Mouse (Mus musculus) naive thymus-derived CD4-positive, alpha-beta T cell, adult 2 months (primary cell): ENCODE measurements around the gene Galnt2.
A peak's percentile ranks its signal among the peaks of the same experiment; 100 is the strongest.

Experiments used
- DNase-seq: peaks from one replicate; pipeline ENCODE4 v3.0.0-alpha.2; 2011; ENCODE audit warnings: low read depth

The Galnt2 gene

DNA sequence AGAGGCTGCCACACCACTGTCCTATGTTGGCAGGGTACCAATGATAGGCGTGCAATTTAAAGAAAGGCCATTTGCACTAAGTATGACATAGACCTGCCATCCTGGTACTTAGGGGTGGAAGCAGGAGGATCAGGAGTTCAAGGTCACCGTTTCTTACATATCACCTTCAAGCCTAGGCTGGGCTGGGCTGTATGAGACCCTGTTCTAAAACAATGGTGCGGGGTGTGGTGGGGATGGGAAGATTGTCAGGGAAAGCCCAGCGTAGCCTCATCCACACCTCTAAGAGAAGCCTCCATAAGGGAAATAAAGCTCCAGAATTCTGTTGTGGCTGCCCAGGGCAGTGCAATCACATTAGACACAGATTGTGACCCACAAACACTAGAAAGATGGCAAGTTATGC, 4.3 kb downstream of the Galnt2 start:
- DNase-seq = no peak

DNA sequence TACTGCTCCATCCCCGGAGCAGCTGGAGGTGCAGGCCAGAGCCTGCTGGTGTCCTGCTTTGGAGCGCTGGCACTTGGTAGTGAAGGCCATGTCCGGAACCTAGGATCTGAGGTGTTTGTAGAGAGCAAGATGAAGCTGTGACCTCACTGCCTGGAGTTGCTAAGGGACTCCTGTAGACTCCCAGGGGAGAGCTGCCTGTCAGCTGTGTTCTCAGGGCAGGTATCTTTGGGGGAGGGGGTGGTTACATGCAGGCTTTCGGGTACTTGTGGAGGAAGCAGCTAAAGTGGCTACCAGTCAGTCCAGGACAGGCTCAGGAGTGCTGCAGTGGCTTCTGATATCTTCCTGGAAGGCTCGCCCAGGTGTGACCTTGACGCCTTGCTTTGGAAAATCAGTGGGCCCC, 8.2 kb downstream of the Galnt2 start:
- no peak for DNase-seq

DNA sequence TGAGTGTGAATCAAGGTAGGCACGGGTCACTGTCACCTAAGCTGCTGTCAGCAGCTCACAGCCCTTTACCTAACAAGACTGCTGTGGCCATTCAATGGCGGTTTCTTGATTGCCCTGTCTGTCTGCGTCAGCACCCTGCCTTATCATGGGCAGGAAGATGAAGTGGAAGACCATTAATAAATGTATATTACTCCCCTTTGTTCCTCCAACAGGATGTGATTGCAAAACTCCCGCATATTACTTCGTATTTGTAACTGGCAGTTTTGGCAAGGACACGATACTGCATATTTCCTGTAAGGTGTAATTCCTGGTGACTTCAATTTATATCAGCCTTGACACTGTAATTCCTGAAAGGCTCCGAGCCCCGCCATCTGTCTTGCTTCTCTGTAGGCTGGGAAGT, 9.7 kb downstream of the Galnt2 start:
- DNase-seq = no peak

DNA sequence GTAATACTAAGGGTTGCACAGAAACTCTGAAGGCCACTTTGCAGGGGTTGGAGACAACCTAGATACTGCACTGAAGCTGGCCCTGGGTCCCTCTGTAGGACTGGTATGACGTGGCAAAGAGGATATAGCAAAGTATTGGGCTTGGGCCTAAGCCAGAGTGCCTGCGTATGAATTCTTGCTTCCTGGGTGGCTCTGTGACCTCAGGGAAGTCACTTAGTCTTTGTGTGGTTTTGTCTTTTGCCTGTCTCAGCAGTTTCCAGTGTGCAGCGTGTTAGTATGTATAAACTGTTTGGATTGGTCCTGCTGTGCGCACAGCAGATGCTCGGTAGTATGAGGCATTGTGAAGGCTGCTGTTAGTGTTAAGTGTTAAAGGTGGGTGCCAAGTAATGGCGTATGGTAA, 11.0 kb downstream of the Galnt2 start:
- DNase-seq = peak; percentile 85

DNA sequence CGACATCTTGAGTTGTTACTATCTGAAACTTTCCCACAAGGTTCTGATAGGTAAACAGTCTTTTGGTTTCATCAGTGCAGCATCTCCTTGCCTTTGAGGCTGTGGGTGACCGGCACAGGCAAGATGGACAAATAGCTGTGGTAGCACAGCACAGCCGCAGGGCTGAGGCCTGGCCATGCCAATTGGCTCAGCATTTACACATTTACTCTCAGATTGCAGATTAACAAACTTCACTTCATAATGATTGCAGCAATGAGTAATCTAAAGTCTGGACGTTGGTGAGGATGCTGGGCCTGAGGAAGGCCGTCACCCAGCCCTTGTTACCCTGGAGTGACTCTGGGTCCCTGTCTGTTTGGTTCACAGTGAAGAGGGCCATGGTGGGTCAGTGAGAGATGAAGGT, 11.7 kb downstream of the Galnt2 start:
- no peak for DNase-seq

DNA sequence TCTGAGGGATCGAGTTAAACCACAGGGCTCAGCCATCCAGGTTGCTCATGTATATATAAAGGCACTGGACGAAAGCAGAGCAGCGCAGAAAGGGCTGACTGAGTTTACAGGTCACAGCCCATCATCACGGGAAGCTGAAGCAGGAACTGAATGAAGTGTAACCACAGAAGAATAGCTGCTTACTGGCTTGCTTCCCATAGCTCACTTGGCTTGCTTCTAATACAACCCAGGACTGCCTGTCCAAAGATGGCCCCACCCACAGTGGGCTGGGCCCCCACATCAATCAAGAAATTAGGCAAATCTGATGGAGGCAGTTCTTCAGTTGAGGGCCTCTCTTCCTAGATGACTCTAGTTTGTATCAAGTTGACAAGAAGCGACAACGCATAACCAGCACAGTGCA, 16.4 kb downstream of the Galnt2 start:
- DNase-seq = no peak

DNA sequence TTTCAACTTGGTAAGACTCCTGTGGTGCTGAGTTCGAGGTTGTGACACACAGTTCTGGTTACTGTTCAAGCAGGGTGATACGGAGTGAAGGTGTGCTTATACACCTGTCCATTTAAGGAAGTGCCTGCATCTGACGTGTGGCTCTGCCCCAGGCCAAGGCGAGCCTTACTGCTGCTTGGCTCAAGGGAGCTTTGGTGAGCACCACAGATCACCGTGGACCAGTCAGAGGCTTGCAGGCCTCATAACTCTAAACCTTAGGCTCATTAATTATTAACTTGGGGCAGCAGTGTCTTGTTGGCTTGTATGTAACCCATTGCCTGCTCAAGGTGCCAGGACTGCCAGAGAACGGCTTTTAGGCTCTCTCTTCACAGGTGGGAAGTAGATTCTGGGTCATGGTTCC, 17.5 kb downstream of the Galnt2 start:
- no peak for DNase-seq

DNA sequence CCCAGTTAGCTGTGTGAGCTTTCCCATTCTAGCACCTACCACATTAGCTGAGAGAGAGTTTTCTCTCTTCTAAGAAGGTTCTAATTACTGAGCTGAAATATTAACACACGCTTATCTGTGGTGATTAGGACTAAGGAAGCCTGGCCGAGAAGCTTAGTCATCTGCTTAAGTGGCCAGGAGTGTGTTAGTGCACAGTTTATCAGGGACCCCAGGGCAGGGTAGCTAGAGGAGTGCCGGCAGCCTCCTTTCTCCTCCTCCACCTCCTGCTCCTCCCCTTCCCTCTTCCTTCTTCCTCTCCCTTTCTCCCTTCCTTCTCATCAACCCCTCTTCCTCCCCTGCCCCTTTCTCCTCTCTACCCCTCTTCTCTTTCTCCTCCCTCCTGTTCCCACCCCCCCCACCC, 19.1 kb downstream of the Galnt2 start:
- DNase-seq = no peak

DNA sequence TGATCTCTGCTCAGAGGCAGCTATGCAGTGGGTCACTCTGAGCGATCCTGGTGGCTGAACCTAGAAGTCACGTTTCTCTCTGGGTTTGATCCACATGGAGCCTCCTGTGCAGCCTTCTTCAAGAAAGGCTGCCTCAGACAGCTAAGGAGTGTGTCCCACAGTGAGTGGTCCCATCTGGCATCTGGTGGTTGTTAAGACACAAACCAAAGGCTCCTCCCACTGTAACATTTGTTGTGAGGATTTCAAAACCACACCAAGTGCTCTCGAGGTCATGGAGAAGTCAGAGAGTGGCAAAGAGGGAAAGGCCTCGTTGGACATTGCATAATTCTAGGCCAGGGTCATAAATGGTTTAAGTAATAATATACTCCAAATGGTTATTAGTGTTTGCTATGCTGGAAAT, 19.6 kb downstream of the Galnt2 start:
- no peak for DNase-seq

DNA sequence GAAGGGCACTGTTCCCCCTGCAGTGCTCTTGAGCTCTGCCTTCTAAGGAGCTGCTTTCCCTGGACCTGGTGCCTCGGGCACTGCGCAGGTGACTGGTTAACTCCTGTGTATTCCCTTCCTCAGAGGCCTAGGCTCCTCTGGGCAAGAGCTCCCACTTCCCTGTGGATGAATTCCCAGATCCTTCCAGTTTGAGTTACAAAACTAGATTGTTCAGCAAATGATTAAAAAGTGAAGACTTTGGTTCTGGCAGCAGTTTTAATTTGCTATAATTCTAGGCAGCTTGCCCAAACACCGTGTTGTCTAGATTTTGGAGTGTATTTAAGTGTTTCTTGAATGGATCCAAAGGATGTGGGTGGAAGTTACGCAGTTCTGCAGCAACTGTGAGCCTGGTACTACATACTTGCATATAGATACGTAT, 21.4 kb downstream of the Galnt2 start:
- no peak for DNase-seq

DNA sequence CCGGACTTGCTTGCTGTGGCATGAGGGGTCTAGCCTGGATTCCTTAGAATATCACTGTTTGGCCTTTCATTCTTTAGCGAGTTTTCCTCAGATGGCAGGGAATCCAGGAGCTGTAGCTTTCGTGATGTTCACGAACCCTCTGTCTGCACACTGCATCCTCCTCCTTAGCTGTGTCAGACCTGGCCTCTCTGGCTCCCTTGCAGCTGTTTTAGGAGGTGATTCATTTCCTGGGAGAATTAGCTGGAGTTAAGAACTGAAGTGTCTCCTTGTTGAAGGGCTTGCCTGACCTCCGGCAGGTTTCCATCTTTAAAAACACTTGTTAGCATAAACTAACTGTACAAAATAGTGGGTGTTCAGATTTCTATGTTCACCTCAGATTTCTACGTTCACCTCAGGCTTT, 22.7 kb downstream of the Galnt2 start:
- DNase-seq = no peak

DNA sequence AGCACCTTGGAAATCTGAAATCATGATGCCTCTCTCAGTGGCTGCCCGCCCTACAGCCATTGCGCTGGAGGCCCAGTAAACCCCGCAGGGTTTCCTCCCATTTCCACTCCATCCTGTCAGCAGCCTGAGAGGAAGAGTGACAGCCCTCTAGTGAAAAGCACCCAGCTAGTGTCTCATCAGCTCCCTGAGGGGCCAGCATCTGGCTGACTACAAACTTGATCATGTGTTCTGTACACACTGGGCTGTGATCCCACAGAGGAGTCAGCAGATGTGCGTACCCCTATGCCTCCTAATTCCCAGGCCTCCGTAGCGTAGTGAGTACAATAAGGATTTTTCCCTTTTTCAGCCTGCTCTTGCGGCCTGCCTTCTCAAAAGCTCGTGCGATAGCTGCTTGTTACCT, 25.6 kb downstream of the Galnt2 start:
- DNase-seq = peak; percentile 45

DNA sequence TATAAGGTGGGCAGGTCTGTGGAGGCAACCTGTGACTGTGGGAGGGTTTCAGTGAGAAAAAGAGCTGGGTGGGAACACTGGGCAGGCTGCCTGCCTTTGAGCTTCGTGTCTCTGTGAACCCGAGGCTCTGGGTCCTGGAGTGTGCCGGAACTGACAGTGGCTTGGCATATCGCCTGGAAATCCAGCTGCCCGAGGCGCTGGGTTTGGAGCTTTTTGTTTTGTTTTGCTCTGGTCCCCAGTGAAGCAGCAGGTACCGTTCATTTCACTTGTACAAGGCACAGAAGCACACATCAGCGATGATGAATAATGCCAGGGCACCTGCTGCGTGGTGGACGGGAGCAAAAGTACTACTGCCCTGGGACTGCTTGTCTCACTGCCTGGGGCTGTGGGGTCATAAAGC, 26.2 kb downstream of the Galnt2 start:
- no peak for DNase-seq

DNA sequence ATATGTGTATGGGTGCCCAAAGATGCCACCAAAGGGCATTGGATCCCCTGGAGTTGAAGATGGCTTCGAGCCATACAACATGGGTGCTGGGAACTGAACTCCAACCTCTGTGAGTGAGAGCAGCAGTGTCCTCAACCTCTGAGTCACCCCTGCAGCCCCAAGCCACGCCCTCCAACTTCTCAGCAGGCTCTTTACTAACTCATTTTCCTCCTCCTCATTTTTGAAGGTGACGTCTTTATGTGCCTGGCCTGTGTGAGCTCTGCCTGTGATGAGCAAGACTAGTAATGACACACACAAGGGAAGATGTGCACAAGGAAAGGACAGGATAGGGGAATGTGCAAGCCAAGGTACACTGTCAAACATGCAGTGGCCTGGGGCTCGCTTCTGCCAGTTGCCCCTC, 28.0 kb downstream of the Galnt2 start:
- DNase-seq = no peak

DNA sequence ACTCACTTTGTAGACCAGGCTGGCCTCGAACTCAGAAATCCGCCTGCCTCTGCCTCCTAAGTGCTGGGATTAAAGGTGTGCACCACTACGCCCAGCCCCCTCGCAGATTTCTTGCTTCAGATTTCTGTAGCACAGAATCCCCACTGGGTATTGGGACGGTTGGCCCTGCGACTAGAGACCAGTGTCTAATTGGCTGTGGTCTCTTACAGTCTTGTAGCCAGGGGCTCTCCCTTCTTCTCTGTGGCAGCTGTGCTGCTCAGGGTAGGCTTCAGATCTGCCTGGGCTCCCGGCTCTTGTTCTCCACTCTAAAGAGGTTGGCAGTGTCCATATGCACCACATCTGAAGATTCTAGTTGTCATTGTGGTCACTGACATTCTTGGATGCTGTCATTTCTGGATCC, 28.7 kb downstream of the Galnt2 start:
- DNase-seq = no peak

DNA sequence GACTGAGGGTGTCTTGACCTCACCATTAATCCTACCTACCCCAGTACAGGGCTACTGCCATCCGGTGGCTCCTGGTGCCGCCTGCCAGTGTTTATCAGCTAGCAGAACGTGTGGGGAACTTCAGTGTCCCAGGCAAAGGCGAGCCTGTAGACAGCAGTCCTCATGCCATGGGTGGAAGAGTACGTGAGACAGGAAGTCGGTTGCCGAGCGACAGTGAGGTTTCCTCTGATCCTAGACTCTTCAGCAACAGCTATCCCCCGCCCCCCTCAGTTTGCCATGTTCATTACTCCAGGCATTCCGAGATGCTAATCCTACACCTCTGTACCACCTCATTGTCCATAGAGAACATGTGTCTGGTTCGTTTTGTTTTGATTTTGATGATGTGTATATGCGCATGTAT, 29.2 kb downstream of the Galnt2 start:
- peak; percentile 67 for DNase-seq

DNA sequence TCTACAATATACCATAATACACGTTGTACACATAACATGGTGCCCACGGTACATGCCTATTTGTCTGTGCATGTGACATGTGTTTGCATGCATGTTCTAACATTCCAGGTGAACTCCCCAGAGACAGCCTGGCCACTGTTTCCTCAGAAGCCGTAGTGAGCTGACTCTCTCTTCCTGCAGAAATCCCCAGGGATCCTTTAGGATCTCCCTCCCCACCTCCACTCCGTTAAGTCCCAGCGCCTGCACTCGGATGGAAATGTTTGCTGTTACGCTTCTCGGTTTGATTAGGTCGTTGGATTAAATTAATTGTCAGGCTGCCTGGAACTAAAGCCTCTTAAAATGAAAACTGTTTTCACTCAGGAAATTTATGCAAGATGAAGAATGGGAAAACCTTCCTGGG, 31.9 kb downstream of the Galnt2 start:
- DNase-seq = no peak

DNA sequence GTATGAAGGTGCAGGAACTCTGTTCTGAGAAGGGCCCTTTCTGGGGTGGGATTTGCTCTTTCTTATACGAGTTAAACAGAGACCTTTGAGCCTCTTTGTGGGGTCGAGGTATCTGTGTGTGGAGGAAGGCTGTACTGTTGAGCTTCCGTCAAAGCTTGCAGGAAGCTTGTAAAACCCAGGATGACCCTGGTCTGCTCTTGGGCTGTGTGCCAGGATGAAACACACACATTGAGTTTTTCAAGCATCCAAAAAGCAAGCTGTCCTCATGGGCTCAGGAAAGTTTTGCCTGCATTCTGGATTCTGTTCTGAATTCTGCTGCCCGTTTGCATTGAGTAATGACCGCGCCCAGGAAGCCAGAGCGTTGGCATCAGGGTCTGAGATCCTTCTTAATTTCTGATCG, 32.8 kb downstream of the Galnt2 start:
- no peak for DNase-seq

DNA sequence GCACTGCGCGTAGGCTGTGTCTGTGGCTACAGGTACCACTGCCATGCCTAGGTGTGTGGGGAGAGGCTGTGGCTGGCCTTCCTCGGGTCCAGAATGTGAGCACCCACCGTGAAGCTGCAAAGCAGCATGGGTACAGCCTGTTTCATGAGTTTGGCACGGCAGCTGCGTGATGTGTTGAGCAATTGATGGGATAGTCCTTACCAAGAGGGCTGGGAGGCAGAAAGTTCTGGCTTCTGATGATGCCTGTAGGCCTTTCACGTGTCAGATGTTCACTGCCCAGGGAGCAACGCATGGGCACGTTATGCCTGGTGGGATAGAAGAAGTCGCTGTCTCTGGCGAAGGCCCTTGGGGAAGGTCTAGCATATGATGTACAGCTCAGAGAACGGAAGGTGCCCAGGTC, 33.5 kb downstream of the Galnt2 start:
- no peak for DNase-seq

DNA sequence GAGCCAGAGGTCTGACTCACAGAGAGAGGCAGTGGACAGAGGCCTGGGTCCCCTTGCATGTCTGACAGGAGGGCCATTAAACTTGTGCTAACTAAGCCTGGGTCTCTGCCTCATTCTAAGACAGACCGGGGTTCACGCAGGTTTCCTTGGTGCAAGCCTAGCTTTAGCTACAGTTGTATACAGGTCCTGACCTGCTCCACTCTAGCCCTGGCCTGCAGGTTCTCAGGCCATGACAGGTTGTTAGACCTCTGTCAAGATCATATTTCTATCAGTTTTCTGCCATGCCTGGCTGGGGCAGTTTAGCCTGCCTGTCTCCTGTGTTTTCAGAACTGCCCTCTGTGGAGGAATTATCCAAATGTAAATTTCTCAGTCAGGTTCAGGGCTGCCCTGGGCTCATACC, 33.9 kb downstream of the Galnt2 start:
- no peak for DNase-seq

DNA sequence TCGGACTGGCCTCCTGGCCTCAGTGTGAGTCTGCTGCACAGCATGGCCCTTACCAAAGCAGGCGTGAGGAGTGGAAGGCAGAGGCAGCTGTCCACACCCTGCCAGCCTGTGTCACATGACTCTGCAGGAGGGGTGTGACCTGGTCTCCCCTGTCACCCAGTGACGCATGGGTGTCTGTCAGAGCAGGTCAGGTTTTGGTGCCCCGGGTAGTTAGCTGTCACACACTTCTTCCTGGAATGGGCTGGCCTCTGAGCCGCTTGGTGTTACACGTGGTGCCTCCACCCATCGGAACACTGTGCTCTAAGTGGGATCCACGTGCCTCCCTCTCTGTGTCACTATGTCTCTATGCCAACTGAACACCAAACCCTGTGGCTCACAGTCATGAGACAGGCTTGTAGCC, 34.6 kb downstream of the Galnt2 start:
- peak; percentile 69 for DNase-seq

DNA sequence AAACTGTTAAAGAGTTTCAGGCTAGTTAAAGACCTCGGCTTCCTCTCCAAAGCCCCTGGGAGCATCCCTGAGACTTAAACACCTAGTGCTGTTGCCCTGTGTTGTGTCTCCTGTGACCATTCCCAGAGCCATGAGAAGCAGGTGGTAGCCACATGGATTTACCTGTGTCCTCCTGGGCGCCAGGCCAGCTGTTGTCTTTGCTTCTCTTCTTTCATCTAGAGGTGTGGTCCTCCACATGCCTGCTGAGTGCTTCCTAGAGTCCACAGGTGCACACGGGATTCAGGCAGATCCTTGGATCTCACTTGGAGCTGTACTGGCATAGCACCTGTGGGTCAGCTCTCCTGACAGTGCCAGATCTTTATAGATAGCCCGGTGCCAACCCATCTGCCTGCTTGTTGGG, 36.0 kb downstream of the Galnt2 start:
- DNase-seq = no peak

DNA sequence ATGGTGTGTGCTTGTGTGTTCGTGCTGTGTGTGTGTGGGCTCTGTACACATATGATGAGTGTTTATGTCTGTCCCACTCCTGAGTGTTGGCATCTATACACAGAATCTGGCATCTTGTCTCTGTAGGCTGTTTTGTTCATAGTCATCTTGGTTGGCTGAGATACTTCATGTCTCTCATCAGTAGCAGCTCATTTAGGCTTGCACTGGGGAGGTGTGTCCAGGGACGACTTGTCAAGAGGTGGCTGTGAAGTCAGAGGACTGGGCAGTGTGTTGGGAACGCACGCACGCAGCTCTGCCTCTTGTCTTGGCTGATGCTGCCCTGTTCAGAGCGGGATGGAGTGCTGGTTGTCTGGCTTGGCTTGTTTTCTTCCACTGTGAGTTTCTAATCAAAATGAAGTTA, 39.3 kb downstream of the Galnt2 start:
- no peak for DNase-seq

DNA sequence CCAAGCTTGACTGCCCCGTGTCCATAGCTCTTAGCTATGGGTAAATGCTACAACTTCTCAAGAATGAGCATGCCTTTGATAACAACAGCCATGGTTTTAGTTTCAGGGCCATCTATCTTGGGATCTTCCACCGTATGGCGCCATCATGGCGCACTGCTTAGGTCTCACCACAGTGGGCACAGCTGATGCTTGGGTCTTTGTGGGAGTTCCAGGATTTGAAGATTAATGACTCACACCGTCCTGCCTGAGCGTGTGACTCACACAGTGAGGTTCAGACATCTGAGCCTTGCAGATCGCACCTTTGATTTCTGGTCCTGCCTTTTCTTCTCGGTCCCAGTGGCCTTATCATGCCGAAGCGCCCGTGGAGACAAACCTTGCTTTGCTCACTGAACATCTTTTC, 39.7 kb downstream of the Galnt2 start:
- peak; percentile 62 for DNase-seq

DNA sequence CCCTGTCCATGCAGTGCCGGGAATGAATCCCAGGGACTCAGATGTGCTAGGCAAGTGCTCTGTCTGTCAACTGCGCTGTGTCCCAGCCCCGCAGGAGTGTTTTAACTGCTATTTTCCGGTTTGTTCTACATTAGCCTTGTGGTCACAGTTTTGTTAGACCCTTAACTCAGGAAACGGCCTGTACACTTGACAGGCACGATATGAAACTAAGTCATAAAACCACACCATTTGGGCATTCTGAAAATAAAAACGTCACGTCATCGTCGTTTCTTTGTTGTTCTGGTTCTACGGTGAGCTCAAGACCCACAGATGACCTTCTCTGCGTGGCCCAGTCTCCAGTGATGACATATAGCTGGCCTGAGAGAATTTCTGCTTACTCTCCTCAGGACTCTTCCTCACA, 40.3 kb downstream of the Galnt2 start:
- DNase-seq = no peak
